Mouse (Mus musculus) olfactory bulb, adult 2 months (tissue): ENCODE measurements at regions not wholly inside any gene's neighbourhood (a gene's known extent, or its start where the extent isn't known, plus 50 kb on each side); places are given as distances from the start of the nearest gene placed in this dataset.

Source experiments
- CTCF ChIP-seq: fragments of 200-500 bp; IDR thresholded peaks from 2 replicates; pipeline ENCODE4 v1.5.1; 2012; ENCODE audit warnings: low read depth, mild to moderate bottlenecking, low read length, moderate library complexity; ENCODE audit not compliant: insufficient read depth
- POLR2A ChIP-seq: fragments of 200-500 bp; IDR thresholded peaks from 2 replicates; pipeline ENCODE4 v1.6.1; 2012; ENCODE audit warnings: mild to moderate bottlenecking, low read depth, low read length, moderate library complexity; ENCODE audit not compliant: insufficient read depth

- no peak for TF ChIP-seq CTCF
- TF ChIP-seq POLR2A: no peak
Observed at GRCm38 (mm10) chr8:125314221-125314984, 255.2 kb downstream of the Sipa1l2 start.
